Mouse (Mus musculus) stomach, postnatal 0 days (tissue): ENCODE data around the gene Lbr. TPM values are rescaled to one million over a fixed set of nuclear protein-coding genes. Genes with fewer than 3 reads are reported as not detected.
A peak's percentile ranks its signal among the peaks of the same experiment; 100 is the strongest.

Source experiments
- ATAC-seq: fragments of 200-750 bp; cut with Nextera tagmentation; 2 replicates; pipeline ENCODE4 v1.8.0; 2017; ENCODE audit not compliant: low FRiP score, low TSS enrichment
- DNase-seq: peaks from one replicate; pipeline ENCODE4 v3.0.0-alpha.2; 2016; ENCODE audit warnings: low spot score
- H3K27ac ChIP-seq: fragments of 300-500 bp; sonication (generic); replicated peaks from 2 replicates; pipeline ENCODE4 v1.5.1; 2014; ENCODE audit warnings: mild to moderate bottlenecking, control low read depth
- H3K27me3 ChIP-seq: fragments of 300-500 bp; sonication (generic); 2 replicates; pipeline ENCODE4 v1.6.1; 2014; ENCODE audit warnings: low read length; ENCODE audit not compliant: control insufficient read depth, insufficient read depth
- H3K36me3 ChIP-seq: fragments of 300-500 bp; sonication (generic); 2 replicates; pipeline ENCODE4 v1.6.1; 2014; ENCODE audit warnings: low read length, mixed read lengths; ENCODE audit not compliant: control insufficient read depth, insufficient read depth
- H3K4me1 ChIP-seq: fragments of 300-500 bp; sonication (generic); replicated peaks from 2 replicates; pipeline ENCODE4 v1.6.1; 2014; ENCODE audit warnings: antibody characterized with exemption; ENCODE audit not compliant: control insufficient read depth, insufficient read depth
- H3K4me2 ChIP-seq: fragments of 300-500 bp; sonication (generic); replicated peaks from 2 replicates; pipeline ENCODE4 v1.6.1; 2014; ENCODE audit warnings: low read depth, mild to moderate bottlenecking, control low read depth, moderate library complexity
- H3K4me3 ChIP-seq: fragments of 300-500 bp; sonication (generic); 2 replicates; pipeline ENCODE4 v1.5.1; 2014; ENCODE audit warnings: low read depth, low read length, control low read depth
- H3K9ac ChIP-seq: fragments of 300-500 bp; sonication (generic); 2 replicates; pipeline ENCODE4 v1.6.1; 2014; ENCODE audit warnings: mild to moderate bottlenecking, low read length, control low read depth, mixed read lengths
- H3K9me3 ChIP-seq: fragments of 300-500 bp; sonication (generic); 2 replicates; pipeline ENCODE4 v1.6.1; 2016; ENCODE audit warnings: low read length; ENCODE audit not compliant: control insufficient read depth
- CTCF ChIP-seq: IDR thresholded peaks from 2 replicates; pipeline ENCODE4 v1.5.1; 2016; ENCODE audit warnings: antibody characterized with exemption, low read depth, mild to moderate bottlenecking, moderate library complexity
- EP300 ChIP-seq: optimal IDR thresholded peaks from 2 replicates; pipeline ENCODE3; 2016; ENCODE audit warnings: antibody characterized with exemption
- WGBS: fragments of 180-500 bp; shearing (Covaris S2); extraction: QIAGEN DNeasy Blood & Tissue Kit; methylation state at CpG from one replicate; pipeline ENCODE4 v1.1.7; 2014; 5-methylcytosine and 5-hydroxymethylcytosine counted together
- polyA plus RNA-seq: library from polyadenylated mRNA; unstranded; fragments of >200 nt; fragmentation: Nextera tagmentation; extraction: Ambion mirVana; gene quantifications from 2 replicates; pipeline ENCODE4 v1.2.1, GENCODE M21; 2015

Lbr gene
- polyA plus RNA-seq, 1 experiment from 2014 or later = 49.8 TPM

GRCm38 (mm10) chr1:181877088-181877487 is 34.2 kb upstream of the Lbr start:
- Histone ChIP-seq H3K4me1 (no peaks in the 10 kb centered on the region), H3K4me2 (no peak overlapping the region), H3K27me3 (no peaks in the 10 kb centered on the region), H3K9ac (no peak overlapping the region), H3K9me3 (no peaks in the 10 kb centered on the region), H3K4me3 (no peak overlapping the region), H3K36me3 (no peaks in the 10 kb centered on the region), H3K27ac (no peak overlapping the region)
- ATAC-seq (peak; percentile 27; the same call in 1 of the 2 replicates), DNase-seq (peak; percentile 39)
- TF ChIP-seq CTCF (no peak), EP300 (no peak)
- 26% methylated on average over 5 of the region's 5 CpGs for whole genome bisulfite sequencing

- Histone ChIP-seq H3K27ac (no peak overlapping the region), H3K9me3 (no peaks in the 10 kb centered on the region), H3K27me3 (no peaks in the 10 kb centered on the region), H3K9ac (no peak overlapping the region), H3K4me1 (no peaks in the 10 kb centered on the region), H3K36me3 (no peaks in the 10 kb centered on the region), H3K4me3 (no peak overlapping the region), H3K4me2 (no peak overlapping the region)
- TF ChIP-seq CTCF = no peak
- TF ChIP-seq EP300 = no peak
- ATAC-seq (no peak), DNase-seq (no peak)
- WGBS = 66% methylated on average over 3 of the region's 3 CpGs
Measured at GRCm38 (mm10) chr1:181876656-181877055, 33.8 kb upstream of the Lbr start.

GRCm38 (mm10) chr1:181873086-181873920 is 30.5 kb upstream of the Lbr start:
- H3K4me3 ChIP-seq = no peak overlapping the region
- 67% methylated on average over 9 of the region's 9 CpGs for WGBS

GRCm38 (mm10) chr1:181872639-181873038 is 29.8 kb upstream of the Lbr start:
- H3K27ac ChIP-seq = no peak overlapping the region
- H3K4me1 ChIP-seq = no peaks in the 10 kb centered on the region
- WGBS = 60% methylated on average over 3 of the region's 3 CpGs
- no peaks in the 10 kb centered on the region for H3K9me3 ChIP-seq
- TF ChIP-seq CTCF (no peak), EP300 (no peak)
- H3K4me3 ChIP-seq = no peak overlapping the region
- H3K36me3 ChIP-seq = no peaks in the 10 kb centered on the region
- no peak for ATAC-seq
- no peak for DNase-seq
- H3K27me3 ChIP-seq = no peaks in the 10 kb centered on the region
- no peak overlapping the region for H3K9ac ChIP-seq
- no peak overlapping the region for H3K4me2 ChIP-seq

More at GRCm38 (mm10) chr1:181873086-181873920, 30.5 kb upstream of the Lbr start:
- TF ChIP-seq EP300 (no peak), CTCF (no peak)
- Histone ChIP-seq H3K9ac (no peak overlapping the region), H3K36me3 (no peaks in the 10 kb centered on the region), H3K27ac (no peak overlapping the region), H3K27me3 (no peaks in the 10 kb centered on the region), H3K9me3 (no peaks in the 10 kb centered on the region), H3K4me1 (no peaks in the 10 kb centered on the region), H3K4me2 (no peak overlapping the region)
- DNase-seq (no peak), ATAC-seq (no peak)

GRCm38 (mm10) chr1:181866429-181867280 is 23.8 kb upstream of the Lbr start:
- Histone ChIP-seq H3K27me3 (no peaks in the 10 kb centered on the region), H3K4me3 (no peak overlapping the region), H3K27ac (peak overlapping the region; percentile 85; the same call in 1 of the 2 replicates), H3K4me2 (no peak overlapping the region), H3K4me1 (0 out of 2 replicates have a peak, but pooled peaks cover 3% of the 10 kb centered on the region), H3K9ac (no peak overlapping the region), H3K9me3 (no peaks in the 10 kb centered on the region), H3K36me3 (no peaks in the 10 kb centered on the region)
- WGBS = 72% methylated on average over 6 of the region's 6 CpGs
- no peak for DNase-seq
- ATAC-seq = 0 out of 2 replicates have a peak, but pooled peaks have one; percentile 36
- TF ChIP-seq EP300 = no peak
- no peak for TF ChIP-seq CTCF

GRCm38 (mm10) chr1:181865863-181866216 is 23.0 kb upstream of the Lbr start:
- H3K9ac ChIP-seq = no peak overlapping the region
- no peaks in the 10 kb centered on the region for H3K9me3 ChIP-seq
- no peaks in the 10 kb centered on the region for H3K36me3 ChIP-seq
- 0 out of 2 replicates have a peak, but pooled peaks cover 3% of the 10 kb centered on the region for H3K4me1 ChIP-seq
- peak overlapping the region; percentile 85 for H3K27ac ChIP-seq
- H3K4me2 ChIP-seq = no peak overlapping the region
- TF ChIP-seq CTCF (no peak), EP300 (no peak)
- ATAC-seq (no peak), DNase-seq (no peak)
- no peak overlapping the region for H3K4me3 ChIP-seq
- 44% methylated on average over 5 of the region's 5 CpGs for WGBS
- no peaks in the 10 kb centered on the region for H3K27me3 ChIP-seq
